Mouse (Mus musculus): ENCODE data around the gene Erp29. TPM values are rescaled to one million over a fixed set of nuclear protein-coding genes. Genes with fewer than 3 reads are reported as not detected.

The Erp29 gene
- total RNA-seq, 2 experiments from 2014 or later: 37.0 to 41.9 TPM

DNA sequence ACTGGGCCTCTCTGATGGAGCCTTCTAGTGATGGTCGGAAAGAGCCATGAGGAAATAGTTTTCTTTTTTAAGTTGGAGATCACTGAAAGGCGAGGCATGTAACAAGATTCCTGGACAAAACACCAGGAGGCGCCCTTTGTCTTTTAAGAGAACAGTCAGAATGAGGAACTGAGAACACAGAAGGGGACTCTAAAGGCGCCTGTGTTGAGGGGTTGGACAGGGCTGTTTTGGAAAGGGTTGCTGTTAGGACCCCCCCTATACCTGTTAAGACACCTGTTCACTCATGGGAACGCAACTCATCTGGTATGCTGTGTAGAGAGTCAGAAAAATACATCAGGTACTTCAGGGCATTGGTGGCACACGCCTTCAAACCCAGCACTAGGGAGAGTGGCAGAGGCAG is 2.3 kb downstream of the Erp29 start:
- no peak for DNase-seq

GRCm38 (mm10) chr5:121448450-121448849 is 3.9 kb downstream of the Erp29 start:
- no peak for DNase-seq

DNA sequence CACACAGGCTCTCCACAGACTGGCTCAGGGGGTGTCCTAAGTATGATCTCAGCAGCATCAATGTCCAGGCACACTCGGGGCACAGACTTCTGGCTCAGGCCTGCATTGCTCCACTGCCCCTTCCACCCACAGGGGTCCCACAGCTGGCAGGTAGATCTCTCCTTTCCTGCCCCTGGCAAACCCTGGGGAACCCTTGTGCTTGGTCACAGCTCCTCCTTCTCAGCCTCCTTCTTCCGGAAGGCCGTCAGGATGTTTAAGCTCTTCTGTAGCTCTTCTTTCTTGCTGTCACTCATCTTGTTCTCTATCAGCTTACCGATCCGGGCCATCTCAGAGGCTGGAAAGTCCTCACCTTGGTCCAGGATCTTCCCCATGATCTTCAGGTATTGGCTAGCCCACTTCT is 7.4 kb downstream of the Erp29 start:
- DNase-seq: no peak

- no peak for DNase-seq
These were observed 8.8 kb downstream of the Erp29 start for GRCm38 (mm10) chr5:121443548-121443947.

DNA sequence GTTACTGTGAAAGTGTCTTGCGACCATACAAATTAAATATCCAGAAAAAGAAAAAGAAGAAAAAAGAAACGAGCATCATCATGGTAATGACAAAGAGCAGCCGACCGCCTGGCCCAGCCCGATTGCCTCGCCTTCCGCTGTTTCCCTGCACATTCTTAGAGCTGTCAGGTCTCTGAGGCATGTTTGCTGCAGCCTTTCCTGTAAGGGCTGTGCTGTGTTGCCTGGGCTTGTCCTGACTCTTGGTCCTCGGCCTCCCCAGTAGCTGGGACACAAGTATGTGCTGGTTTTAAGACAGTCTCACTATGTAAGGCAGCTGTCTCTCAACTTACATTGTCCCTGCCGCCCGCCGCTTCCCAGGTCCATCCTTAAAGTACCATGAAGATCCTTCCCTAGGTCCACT is 13.6 kb downstream of the Erp29 start:
- no peak for DNase-seq

GRCm38 (mm10) chr5:121438131-121438530 is 14.2 kb downstream of the Erp29 start:
- no peak for DNase-seq

DNA sequence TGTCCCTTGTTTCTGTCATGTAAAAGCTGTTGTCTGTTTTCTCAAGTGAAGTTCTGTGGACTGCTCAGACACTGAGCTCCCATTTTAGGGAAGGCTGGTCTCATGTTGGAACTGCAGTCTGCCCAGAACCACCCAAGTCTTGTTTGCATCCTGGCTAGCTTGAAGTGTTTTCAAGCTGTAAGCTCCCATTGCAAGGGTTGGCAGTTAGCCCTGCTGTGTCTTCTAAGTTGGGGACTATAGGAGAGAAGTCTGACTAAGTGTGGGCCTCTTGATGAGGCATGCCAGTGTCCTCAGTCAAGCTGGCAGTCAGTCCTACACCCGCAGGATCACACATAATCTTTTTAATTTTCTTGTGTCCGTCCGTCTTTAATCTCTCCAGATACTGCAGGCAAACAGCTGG is 23.4 kb downstream of the Erp29 start:
- no peak for DNase-seq

GRCm38 (mm10) chr5:121423297-121423696 is 29.0 kb downstream of the Erp29 start:
- DNase-seq: no peak

DNA sequence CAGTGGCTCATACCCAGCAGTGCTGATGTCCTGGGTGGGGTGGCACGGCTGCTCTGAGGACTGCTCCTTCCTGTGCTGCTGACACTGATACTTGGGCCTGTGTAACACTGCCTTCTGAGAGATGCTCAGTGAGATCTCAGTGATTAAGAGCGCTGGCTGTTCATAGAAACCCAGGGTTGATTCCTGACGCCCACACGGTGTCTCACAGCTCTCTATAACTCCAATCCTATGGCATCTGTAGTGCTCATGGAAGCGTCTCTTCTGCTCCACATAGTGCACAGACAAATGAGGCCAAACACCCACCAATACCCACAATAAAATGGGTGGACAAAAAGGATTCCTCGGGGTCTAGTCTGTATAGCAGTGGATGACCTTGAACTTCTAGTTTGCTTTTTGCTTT is 29.5 kb downstream of the Erp29 start:
- DNase-seq: no peak

DNA sequence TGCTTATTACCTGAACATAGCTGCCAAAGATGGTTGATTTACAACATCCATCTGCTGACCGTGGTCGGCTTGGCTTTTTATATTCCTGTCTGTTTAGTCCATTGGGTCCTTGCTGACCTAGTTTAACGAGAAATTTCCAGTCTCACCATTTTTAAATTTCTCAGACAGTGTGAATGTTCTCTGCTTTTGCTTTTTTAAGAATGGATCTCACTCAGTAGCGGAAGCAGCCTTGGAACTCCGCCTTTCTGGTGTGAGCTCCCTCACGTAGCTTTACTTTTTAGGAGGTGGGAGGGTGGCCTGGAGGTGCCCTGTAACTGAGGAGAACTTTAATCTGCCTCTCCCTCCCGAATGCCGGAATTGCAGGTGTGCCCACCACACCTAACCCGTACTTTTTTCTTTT is 31.6 kb downstream of the Erp29 start:
- DNase-seq: no peak

DNA sequence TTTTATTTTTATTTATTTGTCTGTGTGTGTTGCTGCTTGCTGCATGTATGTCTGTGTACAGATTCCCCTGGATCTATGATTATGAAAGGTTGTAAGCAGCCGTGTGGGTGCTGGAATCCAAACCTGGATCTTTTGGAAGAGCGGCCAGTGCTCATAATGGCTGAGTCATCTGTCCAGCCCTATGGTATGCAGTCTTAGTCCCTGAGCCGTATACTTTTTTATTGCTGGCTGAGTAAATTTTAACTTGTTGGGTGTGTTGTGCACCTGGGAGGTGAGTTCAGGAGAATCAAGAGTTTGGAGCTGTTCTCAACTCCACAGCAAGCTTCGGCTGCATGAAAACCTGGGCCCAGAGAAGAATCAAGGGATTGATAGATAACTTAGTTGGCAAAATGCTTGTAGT is 41.3 kb downstream of the Erp29 start:
- no peak for DNase-seq

DNA sequence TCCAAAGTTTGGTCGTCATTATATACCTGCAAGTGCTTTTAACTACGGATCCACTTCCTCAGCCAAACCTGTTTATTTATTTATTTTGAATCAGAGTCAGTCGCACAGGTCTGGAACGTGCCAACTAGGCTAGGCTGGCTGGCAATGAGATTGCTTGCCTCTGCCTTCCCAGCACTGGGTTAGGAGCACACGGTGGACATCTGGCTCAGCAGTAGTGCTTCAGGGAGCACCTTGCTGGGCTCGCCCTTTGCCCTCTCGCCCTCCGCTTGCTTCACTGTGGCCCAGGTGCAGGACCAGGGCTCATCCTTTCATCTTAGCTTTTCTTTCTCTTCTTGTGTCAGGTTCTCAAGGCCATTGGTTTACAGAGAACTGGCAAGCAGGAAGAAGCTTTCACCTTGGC is 44.5 kb downstream of the Erp29 start:
- DNase-seq: no peak

- DNase-seq: no peak
These were observed 51.5 kb downstream of the Erp29 start for GRCm38 (mm10) chr5:121400849-121401248.

- DNase-seq: no peak
These were observed 52.2 kb downstream of the Erp29 start for GRCm38 (mm10) chr5:121400064-121400463.

DNA sequence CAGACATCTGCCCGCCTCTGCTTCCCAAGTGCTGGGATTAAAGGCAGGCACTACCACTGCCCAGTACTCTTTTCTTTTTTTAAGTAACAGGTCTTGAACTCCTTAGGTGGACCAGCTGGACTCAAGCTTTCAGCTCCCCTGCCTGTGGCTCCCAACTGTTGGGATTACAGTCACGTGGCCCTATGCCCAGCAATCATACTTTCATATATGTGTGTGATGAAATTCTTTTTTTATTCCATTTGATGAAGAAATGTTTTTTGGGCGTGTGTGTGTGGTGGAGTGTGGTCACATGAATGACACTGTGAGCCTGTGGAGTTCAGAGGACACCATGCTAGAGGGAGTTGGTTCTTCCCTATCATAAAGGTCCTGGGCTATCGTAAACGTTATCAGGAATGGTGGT is 52.8 kb downstream of the Erp29 start:
- no peak for DNase-seq

DNA sequence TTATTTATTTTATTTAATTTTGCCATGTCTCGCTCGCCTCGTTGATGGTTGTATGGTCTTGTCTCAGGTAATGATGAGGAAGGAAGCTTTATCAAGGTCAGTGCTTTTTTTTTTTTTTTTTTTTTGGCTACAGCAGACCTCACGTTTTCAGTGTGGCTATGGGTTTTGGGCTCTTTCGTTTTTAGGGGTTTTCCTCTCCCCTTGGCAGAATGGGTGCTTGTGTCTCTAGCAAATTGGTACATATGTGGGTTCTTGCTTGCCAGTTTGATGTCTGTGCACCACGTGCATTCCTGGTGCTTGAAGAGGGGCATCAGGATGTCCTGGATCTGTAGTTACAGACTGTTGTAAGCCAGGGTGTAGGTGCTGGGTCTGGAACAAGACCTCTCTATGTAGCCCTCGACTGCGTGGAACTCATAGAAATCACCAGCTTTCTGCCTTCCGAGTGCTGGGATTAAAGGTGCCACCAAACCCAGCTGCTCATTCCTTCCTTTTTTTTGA is 53.3 kb downstream of the Erp29 start:
- no peak for DNase-seq

DNA sequence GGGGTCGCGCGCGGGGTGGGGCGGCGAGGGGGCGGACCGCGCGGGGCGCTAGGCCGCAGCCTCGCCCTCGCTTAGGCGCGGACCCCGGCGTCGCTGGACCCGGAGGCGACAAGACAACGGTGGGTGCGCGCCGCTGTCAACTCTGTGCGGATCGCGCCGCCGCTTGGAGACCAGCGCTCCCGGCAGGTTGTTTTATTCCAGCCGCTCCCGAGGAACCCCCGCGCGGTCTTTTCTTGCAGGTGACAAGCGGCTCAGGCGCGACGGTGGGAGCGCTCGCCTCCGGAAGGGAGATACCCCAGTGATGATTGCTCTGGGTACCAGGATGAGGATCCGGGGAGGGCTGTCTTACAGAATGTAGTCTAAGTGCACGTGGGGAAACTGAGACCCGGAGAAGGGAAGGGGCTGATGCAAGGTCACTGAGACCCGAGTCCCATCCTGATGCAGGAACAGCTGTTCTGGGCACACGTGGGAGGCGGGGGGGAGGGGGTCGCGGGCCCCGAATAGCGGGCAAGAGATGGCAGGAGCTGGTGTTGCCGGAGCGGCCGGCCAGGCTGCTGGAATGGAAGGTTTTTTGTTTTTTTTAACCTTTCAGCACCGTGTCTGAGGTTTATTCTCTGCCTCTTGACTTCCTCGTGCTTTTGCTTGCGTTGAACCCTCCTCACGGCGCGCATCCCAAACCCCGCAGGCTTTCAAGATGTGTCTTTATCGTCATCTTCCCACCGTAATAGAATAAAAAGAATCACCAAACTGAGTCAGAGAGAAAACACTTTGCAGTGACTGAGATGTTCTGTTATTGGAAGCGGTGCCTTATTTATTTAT is 54.0 kb downstream of the Erp29 start:
- no peak for DNase-seq

DNA sequence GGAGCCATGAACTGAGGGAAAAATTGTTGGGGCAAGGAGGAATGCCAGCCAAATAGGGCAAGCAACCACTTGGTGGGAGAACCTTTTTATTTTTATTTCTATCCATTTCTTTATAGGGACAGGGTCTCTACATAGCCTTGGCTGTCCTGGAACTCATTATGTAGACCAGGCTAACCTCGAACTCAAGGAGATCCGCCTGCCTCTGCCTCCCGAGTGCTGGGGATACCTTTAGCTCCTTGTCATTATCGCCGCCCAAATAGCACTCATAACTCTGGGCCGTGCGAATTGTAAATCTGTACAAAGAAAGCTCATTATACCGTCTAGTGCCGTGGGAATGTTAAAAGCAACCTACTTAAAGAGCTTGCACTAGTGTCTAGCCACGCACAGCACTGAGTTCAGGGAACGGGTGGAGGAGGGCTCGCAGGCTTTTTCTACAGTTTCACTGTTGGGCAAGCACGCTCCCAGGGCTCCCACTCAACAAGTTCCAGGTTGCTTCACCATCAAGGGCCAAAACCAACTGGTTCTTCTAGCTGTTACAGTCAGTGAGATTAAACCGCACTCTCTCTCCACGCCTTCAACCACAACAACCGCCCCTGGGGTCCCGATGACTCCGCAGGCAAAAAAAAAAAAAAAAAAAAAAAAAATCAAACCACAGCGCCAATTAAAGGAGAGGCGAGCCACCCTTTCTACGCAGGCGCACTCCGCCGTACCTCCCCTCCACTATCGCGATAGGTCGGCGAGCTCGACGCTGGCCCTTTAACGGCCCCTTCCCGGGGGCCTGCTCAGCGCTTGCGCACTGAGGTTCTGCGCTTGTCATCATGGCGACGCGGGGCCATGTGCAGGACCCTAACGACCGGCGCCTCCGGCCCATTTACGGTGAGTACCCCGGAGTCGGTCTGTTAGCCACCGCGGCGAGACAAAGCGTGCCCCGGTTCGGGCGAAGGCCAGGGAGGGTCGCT is 54.8 kb downstream of the Erp29 start, which contains the start of gene Naa25:
Gene Naa25, plus strand, starts transcription at position 750 of the 959 bp plus-strand sequence.
- DNase-seq: peak; percentile 94

GRCm38 (mm10) chr5:121395621-121396020 is 56.7 kb downstream of the Erp29 start:
- DNase-seq: no peak

- no peak for DNase-seq
These were observed 58.9 kb downstream of the Erp29 start for GRCm38 (mm10) chr5:121393402-121393801.

DNA sequence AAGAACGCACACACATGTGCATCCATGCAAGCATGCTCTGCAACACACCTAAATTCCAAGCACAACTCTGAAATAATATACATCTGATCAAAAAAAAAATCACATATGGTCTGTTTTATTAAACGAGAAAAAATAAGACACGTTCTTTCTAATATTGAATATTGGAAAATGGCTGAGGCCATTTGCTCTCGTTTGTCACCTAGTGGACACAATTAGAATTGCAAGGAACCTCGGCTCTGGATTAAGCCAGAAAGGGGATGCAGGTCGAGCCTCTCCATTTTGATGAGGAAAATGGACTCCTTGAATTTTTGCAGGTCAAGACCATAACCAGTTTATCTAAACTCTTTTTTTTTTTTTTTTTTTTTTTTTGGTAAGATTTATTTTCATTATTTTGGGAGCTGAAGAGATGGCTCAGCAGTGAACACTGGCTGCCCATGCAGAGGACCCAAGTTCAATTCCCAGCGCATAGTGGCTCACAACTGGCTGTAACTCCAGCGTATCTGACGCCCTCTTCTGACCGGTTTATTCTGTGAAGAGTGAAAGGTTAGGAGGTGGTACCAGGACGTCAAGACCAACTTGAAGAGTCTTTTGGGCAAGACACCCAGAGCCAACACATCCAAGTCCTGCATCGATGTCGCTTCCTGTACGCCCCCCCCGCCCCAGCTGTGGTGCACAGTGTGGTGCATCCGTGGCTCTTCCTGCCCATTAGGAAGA is 59.5 kb downstream of the Erp29 start:
- DNase-seq: no peak

DNA sequence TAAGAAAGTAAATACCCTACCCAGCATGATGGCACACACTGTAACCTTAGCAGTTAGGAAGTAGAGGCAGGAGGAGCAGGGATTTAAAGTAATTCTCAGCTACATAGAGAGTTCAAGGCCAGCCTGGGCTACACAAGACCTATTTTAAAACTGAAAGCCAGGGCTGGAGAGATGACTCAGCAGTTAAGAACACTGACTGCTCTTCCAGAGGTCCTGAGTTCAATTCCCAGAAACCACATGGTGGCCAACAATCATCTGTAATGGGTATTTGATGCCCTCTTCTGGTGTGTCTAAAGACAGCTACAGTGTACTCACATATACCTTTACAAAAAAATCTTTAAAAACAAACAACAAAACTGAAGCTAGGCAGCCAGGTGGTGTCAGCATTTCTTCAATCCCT is 62.6 kb downstream of the Erp29 start:
- no peak for DNase-seq
